Mouse (Mus musculus): ENCODE measurements around the gene Blm. TPM values are rescaled to one million over a fixed set of nuclear protein-coding genes. Genes with fewer than 3 reads are reported as not detected.

Gene Blm
- polyA plus RNA-seq, 1 experiment, result 6.3 TPM

- peaks cover 41% of the 10 kb centered on the region for H3K4me1 ChIP-seq (replicated peaks; ENCODE audit: control insufficient read depth, insufficient read depth, low read length)
- WGBS, result 59% methylated on average over 7 of the region's 7 CpGs
- peak overlapping the region; percentile 85 for H3K27ac ChIP-seq (ENCODE audit: control insufficient read depth, insufficient read depth, low read length)
- TF ChIP-seq POLR2A (IDR thresholded peaks at IDR 0.05; ENCODE audit: control insufficient read depth, extremely low read depth, insufficient read depth, low read length, poor library complexity), result no peak
- no peak for TF ChIP-seq CTCF (IDR thresholded peaks at IDR 0.05; ENCODE audit: borderline replicate concordance, control insufficient read depth, extremely low read depth, insufficient read depth, low read length, poor library complexity)
- H3K27me3 ChIP-seq (ENCODE audit: control insufficient read depth, insufficient read depth, low read length), result no peaks in the 10 kb centered on the region
- no peak for DNase-seq
- no peak overlapping the region for H3K4me3 ChIP-seq (ENCODE audit: control insufficient read depth, insufficient read depth, low read length)
- no peaks in the 10 kb centered on the region for H3K36me3 ChIP-seq (ENCODE audit: control insufficient read depth, insufficient read depth, low read length)
Measured at GRCm38 (mm10) chr7:80446221-80446878, 88.6 kb downstream of the Blm start.

DNA sequence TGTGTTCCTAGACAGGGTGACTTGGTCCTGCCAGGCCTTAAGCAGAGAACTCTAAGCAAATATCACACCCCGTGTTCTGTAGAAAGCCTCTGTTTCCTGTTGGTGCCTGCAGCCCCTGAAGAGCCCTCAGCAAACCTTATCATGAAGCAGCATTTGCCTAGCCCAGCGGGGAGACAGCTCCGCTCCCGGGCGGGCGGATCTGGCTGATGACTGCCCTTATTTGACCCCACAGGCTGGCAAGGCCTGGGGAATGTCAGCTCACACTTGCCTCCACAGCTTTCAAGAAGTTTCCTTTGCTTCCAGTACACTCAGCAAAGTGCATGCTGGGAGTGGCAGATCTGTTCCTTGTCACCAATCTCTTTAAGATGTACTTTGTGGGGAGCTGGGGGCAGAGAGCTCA is 89.4 kb downstream of the Blm start:
- no peak overlapping the region for H3K4me3 ChIP-seq (ENCODE audit: control insufficient read depth, insufficient read depth, low read length)
- peak; percentile 50 for DNase-seq
- H3K27me3 ChIP-seq (ENCODE audit: control insufficient read depth, insufficient read depth, low read length), result no peaks in the 10 kb centered on the region
- 11% methylated on average over 6 of the region's 6 CpGs for WGBS
- TF ChIP-seq CTCF (IDR thresholded peaks at IDR 0.05; ENCODE audit: borderline replicate concordance, control insufficient read depth, extremely low read depth, insufficient read depth, low read length, poor library complexity) (0 out of 2 replicates have a peak, but pooled peaks have one; percentile 36), POLR2A (IDR thresholded peaks at IDR 0.05; ENCODE audit: control insufficient read depth, extremely low read depth, insufficient read depth, low read length, poor library complexity) (no peak)
- no peaks in the 10 kb centered on the region for H3K36me3 ChIP-seq (ENCODE audit: control insufficient read depth, insufficient read depth, low read length)
- peak overlapping the region; percentile 85 for H3K27ac ChIP-seq (ENCODE audit: control insufficient read depth, insufficient read depth, low read length)
- peaks cover 41% of the 10 kb centered on the region for H3K4me1 ChIP-seq (replicated peaks; ENCODE audit: control insufficient read depth, insufficient read depth, low read length)

DNA sequence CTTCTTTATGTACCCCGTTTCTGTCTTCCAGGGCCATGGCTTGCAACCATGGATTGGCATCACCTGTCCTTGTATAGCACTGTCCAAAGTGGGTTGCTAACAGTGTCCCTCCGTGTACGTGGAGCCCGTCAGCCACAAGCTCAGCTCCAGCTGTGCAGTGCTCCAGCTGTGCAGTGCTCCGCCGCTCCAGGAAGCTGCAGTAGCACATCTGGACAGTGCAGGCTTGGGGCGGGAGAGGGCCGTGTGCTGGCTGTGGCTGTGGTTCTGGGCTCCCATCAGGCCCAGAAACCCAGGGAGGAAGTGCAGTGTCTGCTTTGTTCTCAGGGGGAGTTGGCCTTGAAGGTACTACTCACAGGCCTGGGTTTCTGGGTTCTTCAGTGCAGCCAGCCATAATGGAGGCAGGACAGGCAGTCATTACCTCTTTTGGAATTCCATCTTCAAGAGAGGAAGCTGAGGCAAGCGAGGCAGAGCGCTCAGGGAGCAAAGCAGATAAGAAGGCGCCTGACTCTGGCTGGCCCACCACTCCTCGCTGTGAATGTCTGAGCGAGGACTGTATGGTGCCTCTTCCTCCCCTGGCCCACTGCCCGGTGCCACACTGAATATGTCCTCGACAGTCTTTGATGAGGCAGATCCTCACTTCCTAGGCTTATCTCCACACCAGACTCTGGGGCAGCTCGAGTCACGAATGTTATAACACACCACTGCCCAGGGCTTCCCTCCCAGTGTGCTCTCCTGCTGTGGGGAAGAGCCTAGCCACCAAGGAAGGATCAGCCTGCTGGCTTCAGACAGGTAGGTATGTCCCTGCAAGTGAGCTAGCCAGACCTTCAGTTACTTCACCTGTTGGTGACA is 90.3 kb downstream of the Blm start:
- DNase-seq, result peak; percentile 14
- Histone ChIP-seq H3K27ac (ENCODE audit: control insufficient read depth, insufficient read depth, low read length) (peak overlapping the region; percentile 85), H3K27me3 (ENCODE audit: control insufficient read depth, insufficient read depth, low read length) (no peaks in the 10 kb centered on the region), H3K36me3 (ENCODE audit: control insufficient read depth, insufficient read depth, low read length) (no peaks in the 10 kb centered on the region), H3K4me3 (ENCODE audit: control insufficient read depth, insufficient read depth, low read length) (no peak overlapping the region), H3K4me1 (replicated peaks; ENCODE audit: control insufficient read depth, insufficient read depth, low read length) (peaks cover 33% of the 10 kb centered on the region)
- TF ChIP-seq CTCF (IDR thresholded peaks at IDR 0.05; ENCODE audit: borderline replicate concordance, control insufficient read depth, extremely low read depth, insufficient read depth, low read length, poor library complexity), result no peak
- TF ChIP-seq POLR2A (IDR thresholded peaks at IDR 0.05; ENCODE audit: control insufficient read depth, extremely low read depth, insufficient read depth, low read length, poor library complexity), result no peak
- 25% methylated on average over 17 of the region's 17 CpGs for WGBS

- no peak for DNase-seq
- Histone ChIP-seq H3K36me3 (ENCODE audit: control insufficient read depth, insufficient read depth, low read length) (no peaks in the 10 kb centered on the region), H3K27me3 (ENCODE audit: control insufficient read depth, insufficient read depth, low read length) (no peaks in the 10 kb centered on the region), H3K27ac (ENCODE audit: control insufficient read depth, insufficient read depth, low read length) (no peak overlapping the region), H3K4me1 (replicated peaks; ENCODE audit: control insufficient read depth, insufficient read depth, low read length) (peaks cover 33% of the 10 kb centered on the region), H3K4me3 (ENCODE audit: control insufficient read depth, insufficient read depth, low read length) (no peak overlapping the region)
- WGBS, result 99% methylated on average over 3 of the region's 3 CpGs
- TF ChIP-seq CTCF (IDR thresholded peaks at IDR 0.05; ENCODE audit: borderline replicate concordance, control insufficient read depth, extremely low read depth, insufficient read depth, low read length, poor library complexity) (no peak), POLR2A (IDR thresholded peaks at IDR 0.05; ENCODE audit: control insufficient read depth, extremely low read depth, insufficient read depth, low read length, poor library complexity) (no peak)
Measured at GRCm38 (mm10) chr7:80443124-80443523, 91.8 kb downstream of the Blm start.

DNA sequence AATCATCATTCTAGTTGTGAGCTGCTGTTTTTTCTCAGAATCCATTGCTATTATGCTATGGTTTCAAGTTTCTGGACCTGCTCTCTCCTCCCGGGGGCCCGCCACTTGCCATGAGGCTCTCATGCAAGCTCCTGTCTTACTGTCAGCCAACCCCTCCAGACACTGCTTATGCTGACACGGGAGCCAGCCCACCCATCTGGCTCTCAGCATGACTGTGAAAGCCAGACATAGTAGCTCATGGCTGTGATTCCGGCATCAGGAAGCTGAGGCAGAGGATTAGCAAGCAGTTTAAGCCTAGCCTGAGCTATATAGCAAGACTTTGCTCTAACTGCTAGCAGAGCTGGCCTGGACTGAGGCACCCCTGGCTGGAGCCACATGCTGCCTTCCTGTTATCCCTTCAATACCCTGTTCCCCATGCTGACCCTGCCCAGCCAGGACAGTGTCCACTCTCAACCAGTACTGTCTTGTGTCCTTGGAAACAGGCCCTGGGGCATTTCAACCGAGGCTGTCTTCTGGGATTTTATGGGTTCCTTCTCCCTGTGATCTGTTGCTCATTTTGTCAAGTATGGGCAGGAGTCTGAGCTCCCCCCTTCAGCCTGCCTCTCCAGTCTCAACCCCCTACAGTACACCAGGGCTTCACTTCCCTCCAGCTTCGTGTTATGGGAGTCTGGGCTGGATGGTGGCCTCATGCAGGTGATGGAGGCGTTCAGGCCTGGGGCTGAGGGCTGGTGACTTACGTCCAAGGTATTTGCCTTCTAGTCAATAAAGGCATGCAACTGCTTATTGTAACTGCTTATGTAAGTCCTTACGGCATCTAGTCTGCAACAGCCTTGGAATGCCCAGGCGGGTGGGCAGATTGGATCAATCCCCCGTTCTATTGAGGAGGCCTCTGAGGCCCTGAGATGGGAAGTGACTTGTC is 92.7 kb downstream of the Blm start:
- no peak for DNase-seq
- 94% methylated on average over 11 of the region's 11 CpGs for WGBS
- Histone ChIP-seq H3K36me3 (ENCODE audit: control insufficient read depth, insufficient read depth, low read length) (no peaks in the 10 kb centered on the region), H3K4me1 (replicated peaks; ENCODE audit: control insufficient read depth, insufficient read depth, low read length) (peaks cover 32% of the 10 kb centered on the region), H3K27ac (ENCODE audit: control insufficient read depth, insufficient read depth, low read length) (no peak overlapping the region), H3K4me3 (ENCODE audit: control insufficient read depth, insufficient read depth, low read length) (no peak overlapping the region), H3K27me3 (ENCODE audit: control insufficient read depth, insufficient read depth, low read length) (no peaks in the 10 kb centered on the region)
- TF ChIP-seq CTCF (IDR thresholded peaks at IDR 0.05; ENCODE audit: borderline replicate concordance, control insufficient read depth, extremely low read depth, insufficient read depth, low read length, poor library complexity), result no peak
- no peak for TF ChIP-seq POLR2A (IDR thresholded peaks at IDR 0.05; ENCODE audit: control insufficient read depth, extremely low read depth, insufficient read depth, low read length, poor library complexity)

- Histone ChIP-seq H3K4me3 (ENCODE audit: control insufficient read depth, insufficient read depth, low read length) (no peak overlapping the region), H3K27ac (ENCODE audit: control insufficient read depth, insufficient read depth, low read length) (no peak overlapping the region), H3K4me1 (replicated peaks; ENCODE audit: control insufficient read depth, insufficient read depth, low read length) (peaks cover 17% of the 10 kb centered on the region), H3K27me3 (ENCODE audit: control insufficient read depth, insufficient read depth, low read length) (no peaks in the 10 kb centered on the region), H3K36me3 (ENCODE audit: control insufficient read depth, insufficient read depth, low read length) (no peaks in the 10 kb centered on the region)
- TF ChIP-seq CTCF (IDR thresholded peaks at IDR 0.05; ENCODE audit: borderline replicate concordance, control insufficient read depth, extremely low read depth, insufficient read depth, low read length, poor library complexity), result no peak
- no peak for TF ChIP-seq POLR2A (IDR thresholded peaks at IDR 0.05; ENCODE audit: control insufficient read depth, extremely low read depth, insufficient read depth, low read length, poor library complexity)
- 82% methylated on average over 4 of the region's 4 CpGs for WGBS
- DNase-seq, result no peak
Measured at GRCm38 (mm10) chr7:80440685-80441084, 94.2 kb downstream of the Blm start.
